Mouse (Mus musculus): ENCODE measurements at regions not wholly inside any gene's neighbourhood (a gene's known extent, or its start where the extent isn't known, plus 50 kb on each side); places are given as distances from the start of the nearest gene placed in this dataset.

GRCm38 (mm10) chr9:27557886-27558285 is 161.3 kb downstream of the Spata19 start:
- DNase-seq (ENCODE audit: low spot score) = no peak

DNA sequence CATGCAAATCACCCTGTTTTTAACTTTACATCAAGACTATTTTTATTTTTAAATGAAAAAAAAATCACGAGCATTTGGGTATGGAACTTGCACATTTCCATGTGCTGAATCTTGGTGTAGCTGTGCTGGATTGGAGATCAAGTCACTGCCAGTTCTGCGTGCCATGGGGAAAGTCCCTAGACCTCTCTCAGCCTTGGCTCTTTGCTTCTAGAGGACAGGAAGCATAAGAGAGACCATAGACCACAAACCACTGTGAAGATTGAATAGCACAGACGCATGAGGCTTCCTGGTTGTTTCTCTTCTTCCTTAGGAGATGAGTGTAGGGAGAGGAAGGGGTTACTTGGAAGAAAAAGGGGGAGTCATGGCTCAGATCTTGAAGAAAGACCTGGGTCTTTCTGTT is 161.7 kb downstream of the Spata19 start:
- no peak for DNase-seq (ENCODE audit: low spot score)

- DNase-seq (ENCODE audit: low spot score) = no peak
These were observed 171.9 kb downstream of the Spata19 start for GRCm38 (mm10) chr9:27568372-27569053.

- no peak for DNase-seq (ENCODE audit: low spot score)
These were observed 172.4 kb downstream of the Spata19 start for GRCm38 (mm10) chr9:27569054-27569387.

GRCm38 (mm10) chr9:27617096-27617839 is 173.3 kb upstream of the Opcml start:
- no peak for DNase-seq (ENCODE audit: low spot score)

DNA sequence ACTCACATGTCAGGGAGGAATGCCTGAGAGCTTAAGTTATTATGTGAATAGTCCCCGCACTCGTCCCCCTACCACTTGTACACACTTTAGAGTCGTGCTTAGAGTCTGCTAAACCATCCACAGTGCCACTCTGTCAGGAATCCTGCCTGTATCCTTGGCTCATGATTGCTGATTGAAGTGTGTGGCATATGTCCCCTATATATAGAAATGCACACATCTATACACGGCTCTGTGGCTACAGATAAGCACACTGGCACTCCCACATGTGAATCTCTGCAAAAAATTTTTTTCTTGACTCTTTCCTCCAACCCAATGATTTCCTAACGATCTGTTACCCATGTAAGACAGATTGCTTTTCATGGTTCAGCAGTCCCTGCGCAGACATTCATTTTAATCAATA is 155.7 kb upstream of the Opcml start:
- no peak for DNase-seq (ENCODE audit: low spot score)

- no peak for DNase-seq (ENCODE audit: low spot score)
These were observed 150.0 kb upstream of the Opcml start for GRCm38 (mm10) chr9:27640611-27641010.

DNA sequence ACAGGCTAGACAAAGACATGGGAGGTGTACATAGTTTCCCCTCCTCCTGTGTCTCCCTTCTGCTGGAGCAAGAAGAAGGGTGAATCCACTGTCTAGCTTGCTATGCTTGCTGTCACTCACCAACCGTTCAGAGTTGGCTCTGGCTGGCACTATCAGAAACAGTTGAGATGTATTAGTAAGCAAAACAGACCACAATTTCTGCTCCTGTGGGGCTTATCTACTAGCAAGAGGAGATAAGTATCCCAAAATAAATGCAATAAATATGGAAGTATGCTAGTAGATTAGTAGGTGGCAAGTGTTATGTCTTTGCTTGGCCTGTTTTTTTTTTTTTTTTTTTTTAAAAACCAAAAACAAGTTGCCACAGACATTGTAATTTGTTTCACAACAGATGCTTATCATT is 147.3 kb upstream of the Opcml start:
- DNase-seq (ENCODE audit: low spot score) = no peak

GRCm38 (mm10) chr9:27643916-27644315 is 146.7 kb upstream of the Opcml start:
- no peak for DNase-seq (ENCODE audit: low spot score)

GRCm38 (mm10) chr9:27645435-27645834 is 145.1 kb upstream of the Opcml start:
- no peak for DNase-seq (ENCODE audit: low spot score)

DNA sequence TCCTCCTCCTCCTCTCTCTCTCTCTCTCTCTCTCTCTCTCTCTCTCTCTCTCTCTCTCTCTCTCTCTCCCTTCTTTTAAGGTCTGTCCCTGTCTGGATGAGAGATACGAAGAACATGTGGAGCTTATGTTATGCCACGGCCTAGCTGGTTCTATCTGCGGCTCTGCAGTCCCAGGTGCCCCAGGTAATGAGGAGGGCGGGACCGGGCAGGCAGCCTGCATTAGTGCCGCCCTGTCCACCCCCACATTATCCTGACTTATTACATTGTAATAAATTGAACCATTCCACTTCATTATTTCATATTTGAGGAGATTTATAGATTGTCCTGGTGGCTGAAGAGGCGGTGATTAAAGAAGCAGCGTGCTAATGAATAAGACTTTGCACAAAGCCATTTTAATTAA is 144.5 kb upstream of the Opcml start:
- DNase-seq (ENCODE audit: low spot score) = no peak

GRCm38 (mm10) chr9:27646956-27647355 is 143.6 kb upstream of the Opcml start:
- no peak for DNase-seq (ENCODE audit: low spot score)

GRCm38 (mm10) chr9:27658001-27658400 is 132.6 kb upstream of the Opcml start:
- DNase-seq (ENCODE audit: low spot score) = no peak

DNA sequence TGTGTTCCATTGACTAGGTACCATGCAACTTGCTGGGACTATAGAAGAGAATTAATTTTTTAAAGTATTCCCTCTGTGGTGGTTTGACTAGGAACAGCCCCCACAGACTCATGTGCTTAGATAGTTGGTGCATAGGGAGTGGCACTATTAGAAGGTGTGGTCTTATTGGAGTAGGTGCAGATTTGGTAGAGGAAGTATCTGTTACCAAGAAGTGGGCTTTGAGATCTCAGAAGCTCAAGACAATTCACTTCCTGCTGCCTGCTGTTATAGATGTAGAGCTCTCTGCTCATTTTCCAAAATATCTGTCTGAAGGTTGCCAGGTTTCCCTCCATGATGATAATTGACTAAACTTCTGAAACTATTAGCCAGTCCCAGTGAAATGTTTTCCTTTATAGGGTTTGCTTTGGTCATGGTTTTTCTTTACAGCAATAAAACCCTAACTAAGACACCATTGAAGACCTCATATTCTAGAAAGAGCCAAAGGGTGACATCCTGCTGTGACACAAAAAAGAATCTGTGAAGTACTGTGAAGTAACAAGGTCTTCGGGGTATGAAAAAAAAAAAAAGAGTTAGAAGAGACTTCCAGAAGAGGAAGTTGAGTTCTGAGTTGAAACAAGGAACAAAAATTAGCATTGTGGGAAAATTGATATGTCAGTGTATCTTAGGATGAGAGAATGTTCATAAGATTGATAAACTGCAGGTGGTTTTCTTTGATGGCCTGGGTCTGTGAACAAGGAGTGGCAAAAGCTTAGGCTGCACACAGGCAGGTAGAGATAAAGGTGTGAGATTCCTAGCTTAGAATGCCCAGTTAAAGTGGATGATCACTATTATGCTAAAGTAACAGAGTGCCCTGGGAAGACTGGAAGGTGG is 128.9 kb upstream of the Opcml start:
- DNase-seq (ENCODE audit: low spot score) = no peak

- no peak for DNase-seq (ENCODE audit: low spot score)
These were observed 127.3 kb upstream of the Opcml start for GRCm38 (mm10) chr9:27663230-27663629.

- no peak for DNase-seq (ENCODE audit: low spot score)
These were observed 124.9 kb upstream of the Opcml start for GRCm38 (mm10) chr9:27665659-27666058.

DNA sequence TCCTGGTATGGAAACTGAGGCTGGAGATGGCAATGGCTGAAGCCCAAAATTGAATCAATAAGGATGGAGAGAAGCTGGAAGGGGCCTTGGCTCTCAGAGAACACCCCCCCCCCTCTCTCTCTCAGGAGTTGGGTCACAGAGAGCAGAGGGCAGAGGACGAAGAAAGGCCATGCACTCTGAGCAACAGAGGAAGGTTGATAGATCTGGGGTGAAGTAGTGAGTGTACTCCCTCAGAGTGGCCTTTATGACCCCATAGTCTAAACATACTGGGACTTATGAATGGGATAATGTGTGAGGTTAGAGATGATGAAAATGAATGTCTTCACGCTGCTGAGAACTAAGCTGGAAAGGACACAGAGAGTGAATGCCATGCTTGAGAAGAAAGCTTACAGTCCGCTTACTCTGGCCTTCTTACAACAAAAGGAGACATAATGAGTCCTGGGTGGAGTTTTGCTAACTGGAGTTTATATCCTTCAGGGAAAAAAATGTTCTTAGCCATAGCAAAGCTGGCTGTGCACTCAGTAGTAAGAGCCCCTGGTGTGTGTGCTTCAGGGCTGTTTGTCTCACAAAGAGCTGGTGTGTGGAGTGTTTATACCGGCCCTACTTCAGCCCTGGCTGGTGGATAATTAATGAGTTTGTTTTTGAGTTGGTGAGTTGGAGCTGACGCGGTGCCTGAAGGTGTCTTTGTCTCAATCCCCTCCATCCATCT is 120.4 kb upstream of the Opcml start:
- no peak for DNase-seq (ENCODE audit: low spot score)

- DNase-seq (ENCODE audit: low spot score) = no peak
These were observed 105.2 kb upstream of the Opcml start for GRCm38 (mm10) chr9:27685325-27685724.

DNA sequence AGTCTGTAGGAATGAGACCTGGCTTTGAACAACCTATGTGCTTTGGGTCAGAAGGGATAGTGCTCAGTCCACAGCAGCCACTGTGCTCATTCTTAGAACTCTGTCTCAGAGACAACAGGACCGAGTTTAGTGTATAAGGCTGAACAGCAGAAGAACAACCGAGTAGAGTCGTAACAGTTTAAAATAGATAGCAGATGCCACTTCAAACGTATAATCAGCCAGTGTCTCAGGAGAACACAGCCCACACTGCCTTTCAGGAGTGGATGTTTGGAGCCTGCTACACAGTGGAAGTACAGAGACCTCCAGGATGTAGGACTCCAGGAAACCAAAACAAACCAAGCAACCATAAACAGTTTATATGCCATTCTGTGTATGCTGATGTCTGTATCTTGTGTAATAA is 99.0 kb upstream of the Opcml start:
- DNase-seq (ENCODE audit: low spot score) = no peak

DNA sequence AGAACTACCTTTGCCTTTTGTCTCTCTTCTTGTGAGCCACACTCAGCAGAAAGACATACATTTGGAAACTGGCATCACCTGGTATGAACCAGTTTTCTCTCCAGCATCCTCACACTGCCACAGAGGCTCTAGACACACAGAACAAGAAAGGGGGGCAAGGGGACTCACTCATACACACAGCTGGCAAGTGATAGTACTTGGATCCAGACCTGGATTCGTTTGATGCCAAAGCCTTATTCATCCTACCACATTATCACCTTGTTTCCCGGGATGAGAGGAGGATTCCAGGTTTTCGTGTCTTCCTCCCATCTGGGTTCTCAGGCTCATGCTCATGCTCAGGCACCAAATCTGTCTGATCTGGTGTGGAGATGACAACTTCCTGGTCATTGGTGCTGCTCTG is 97.8 kb upstream of the Opcml start:
- no peak for DNase-seq (ENCODE audit: low spot score)

DNA sequence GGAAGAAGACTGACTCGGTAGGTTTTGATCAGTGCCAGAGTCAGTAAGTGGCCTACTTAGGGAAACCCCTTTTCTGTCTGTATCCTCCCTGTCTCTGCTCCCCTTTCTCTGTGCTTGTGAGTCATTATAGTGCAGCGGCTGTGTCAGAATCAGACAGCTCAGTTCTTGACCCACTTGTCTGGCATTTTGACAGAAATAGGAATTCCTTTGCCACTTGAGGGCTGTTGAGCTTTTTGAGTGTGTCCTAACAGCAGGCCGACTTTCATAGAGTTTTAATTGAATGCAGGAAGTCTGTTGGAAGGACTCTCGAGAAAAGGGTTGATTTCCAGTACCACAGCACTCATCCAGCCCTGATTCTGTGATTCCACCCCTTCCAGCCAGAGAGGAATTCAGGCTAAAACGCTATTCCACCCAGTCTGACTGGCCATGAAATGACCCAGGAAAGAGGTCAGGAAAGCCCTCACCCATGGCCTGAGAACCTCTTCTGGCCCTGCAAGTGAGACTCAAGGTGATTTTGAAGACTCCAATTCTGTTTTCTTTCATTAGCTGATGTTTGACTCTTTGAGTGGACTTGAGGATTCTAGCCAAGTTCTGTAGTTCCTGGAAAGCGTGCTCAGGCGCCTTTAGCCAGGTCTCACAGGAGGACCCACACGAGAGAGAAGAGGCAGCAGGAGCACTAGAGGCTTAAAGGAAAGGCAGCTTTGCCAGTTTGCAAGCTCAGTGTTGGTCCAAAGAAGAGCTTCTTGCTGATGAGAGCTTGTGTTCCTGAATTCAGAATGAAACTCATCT is 95.6 kb upstream of the Opcml start:
- DNase-seq (ENCODE audit: low spot score) = no peak

- DNase-seq (ENCODE audit: low spot score) = no peak
These were observed 89.0 kb upstream of the Opcml start for GRCm38 (mm10) chr9:27701559-27701958.
